Mouse (Mus musculus): ENCODE results near the gene Itm2c. TPM values are rescaled to one million over a fixed set of nuclear protein-coding genes. Genes with fewer than 3 reads are reported as not detected.

Gene Itm2c
- polyA plus RNA-seq (2017; shearing (Covaris generic)): 100 to 1,000 TPM in 1 of 2 experiments, 10 to 100 TPM in 1; 75.8 to 126 TPM

GRCm38 (mm10) chr1:85894231-85894747 is at the start of gene Itm2c:
Gene Itm2c (plus strand): TSS chr1:85894281.
- peak; percentile 65 for ATAC-seq

GRCm38 (mm10) chr1:85844981-85845380 is 49.1 kb upstream of the Itm2c start:
- no peak for ATAC-seq

- peak; percentile 75 for ATAC-seq
Measured at GRCm38 (mm10) chr1:85845476-85845875, 48.6 kb upstream of the Itm2c start.

GRCm38 (mm10) chr1:85849016-85849415 is 45.1 kb upstream of the Itm2c start:
- no peak for ATAC-seq

- ATAC-seq: no peak
Measured at GRCm38 (mm10) chr1:85850851-85851250, 43.2 kb upstream of the Itm2c start.

DNA sequence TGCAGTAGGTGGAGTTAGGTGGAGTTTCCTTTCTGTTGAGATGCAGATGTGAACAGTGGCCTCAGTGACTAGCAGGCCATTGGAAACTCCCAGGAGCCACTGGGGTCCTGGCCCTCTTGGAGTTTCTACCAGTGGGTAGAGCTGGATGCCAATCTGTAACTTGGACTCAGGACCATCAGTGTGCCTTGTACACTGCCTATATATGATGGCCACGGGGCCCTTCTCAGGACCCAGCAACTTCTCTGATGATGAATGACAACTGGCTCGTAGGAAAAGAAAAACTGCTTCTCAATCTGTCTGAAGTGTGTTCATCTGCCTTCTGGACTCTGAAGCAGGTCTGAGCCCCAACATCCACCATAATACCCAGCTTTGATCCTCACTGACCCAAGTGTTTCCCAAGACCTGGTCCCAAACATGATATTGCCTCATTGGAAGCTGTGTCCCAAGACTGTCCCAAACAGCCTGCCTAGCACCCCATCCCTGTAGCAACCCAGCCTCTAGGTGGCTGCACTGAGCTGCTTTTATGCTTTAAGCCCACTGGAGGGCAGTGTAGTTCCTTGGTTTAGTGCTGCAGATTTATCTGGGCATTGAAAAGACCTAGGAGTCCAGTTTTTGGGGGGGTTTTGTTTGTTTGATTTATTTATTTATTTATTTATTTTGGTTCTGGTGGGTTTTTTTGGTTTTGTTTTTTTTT is 40.9 kb upstream of the Itm2c start:
- ATAC-seq: peak; percentile 77

DNA sequence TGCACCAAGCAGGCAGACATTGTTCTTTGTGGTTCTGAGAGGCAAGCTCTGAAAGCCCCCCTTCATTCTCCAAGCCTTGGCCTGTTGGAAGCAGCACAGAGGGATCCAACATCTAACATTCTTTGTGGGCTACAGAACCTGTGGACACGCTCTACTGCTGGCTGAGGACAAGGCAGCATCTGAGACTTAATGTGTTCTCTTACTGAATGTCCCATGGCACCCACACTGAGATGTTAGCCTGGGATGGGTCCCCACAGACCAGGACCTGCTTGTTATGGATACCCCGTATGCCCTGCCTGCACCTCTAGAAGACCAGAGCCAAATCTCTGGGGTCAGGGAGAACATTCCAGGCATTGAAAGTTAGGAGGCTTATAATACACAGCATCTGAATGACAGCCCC is 40.2 kb upstream of the Itm2c start:
- ATAC-seq: no peak

GRCm38 (mm10) chr1:85854475-85854874 is 39.6 kb upstream of the Itm2c start:
- no peak for ATAC-seq

- ATAC-seq: no peak
Measured at GRCm38 (mm10) chr1:85856266-85856665, 37.8 kb upstream of the Itm2c start.

DNA sequence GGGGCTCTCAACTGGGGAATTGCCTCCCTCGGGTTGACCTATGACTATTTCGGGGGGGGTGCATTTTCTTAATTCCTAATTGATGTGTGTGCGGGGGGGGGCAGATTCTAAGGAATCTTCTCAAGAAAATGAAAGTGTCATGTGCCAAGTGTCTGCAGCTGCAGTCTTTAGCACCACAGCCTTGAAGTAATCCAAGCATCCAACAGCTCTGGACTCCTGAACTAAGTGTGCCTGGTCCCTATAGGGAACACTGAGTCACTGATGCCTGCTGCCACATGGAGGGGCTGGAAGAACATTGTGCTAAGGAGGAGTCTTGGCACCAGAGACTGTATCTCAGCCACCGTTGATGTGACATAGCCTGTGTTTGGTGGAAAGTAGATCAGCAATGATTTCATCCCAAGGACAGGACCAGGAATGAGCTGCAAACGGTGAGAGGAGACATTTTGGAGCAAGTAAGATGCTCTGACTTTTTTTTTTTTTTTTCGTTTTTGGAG is 36.8 kb upstream of the Itm2c start:
- ATAC-seq: no peak

- ATAC-seq: no peak
Measured at GRCm38 (mm10) chr1:85864383-85864782, 29.7 kb upstream of the Itm2c start.

GRCm38 (mm10) chr1:85870001-85870400 is 24.1 kb upstream of the Itm2c start:
- ATAC-seq: no peak

DNA sequence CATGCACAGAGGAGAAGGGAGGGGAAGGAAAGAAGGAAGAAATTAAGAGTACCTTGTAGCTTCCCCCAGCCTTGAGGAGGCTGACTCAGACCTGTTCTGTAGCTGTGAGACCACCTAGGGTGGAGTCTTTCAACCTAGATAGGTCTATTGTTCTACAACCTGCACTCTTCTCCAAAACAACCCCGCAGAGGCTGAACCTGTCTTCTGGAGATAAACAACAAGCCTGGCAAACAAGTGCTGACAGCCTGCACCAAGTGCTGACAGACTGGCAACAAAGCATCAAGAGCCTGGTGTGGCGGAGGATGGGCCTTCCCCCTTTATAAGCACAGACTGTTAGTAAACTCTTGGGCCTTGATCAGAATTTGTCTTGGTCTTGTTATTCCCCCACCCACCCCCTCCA is 23.5 kb upstream of the Itm2c start:
- no peak for ATAC-seq

DNA sequence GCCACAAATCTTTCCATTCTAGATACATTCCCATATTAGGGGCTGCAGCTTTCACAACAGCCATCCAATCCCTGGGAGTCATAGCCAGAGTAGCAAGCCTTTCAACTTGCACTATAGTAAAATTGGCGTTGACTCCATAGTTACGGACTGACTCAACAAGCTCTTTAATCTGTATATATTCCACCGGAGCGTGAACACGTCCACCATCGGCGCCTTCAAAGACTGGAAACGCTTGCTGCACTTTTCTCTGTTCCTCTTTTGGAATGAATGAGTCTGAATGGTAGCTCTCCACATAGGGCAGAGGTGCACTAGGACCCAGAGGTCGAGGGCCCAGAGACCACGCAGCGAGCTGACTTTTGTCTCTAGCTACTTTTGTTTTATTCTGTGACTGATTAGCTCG is 12.1 kb upstream of the Itm2c start:
- ATAC-seq: no peak

DNA sequence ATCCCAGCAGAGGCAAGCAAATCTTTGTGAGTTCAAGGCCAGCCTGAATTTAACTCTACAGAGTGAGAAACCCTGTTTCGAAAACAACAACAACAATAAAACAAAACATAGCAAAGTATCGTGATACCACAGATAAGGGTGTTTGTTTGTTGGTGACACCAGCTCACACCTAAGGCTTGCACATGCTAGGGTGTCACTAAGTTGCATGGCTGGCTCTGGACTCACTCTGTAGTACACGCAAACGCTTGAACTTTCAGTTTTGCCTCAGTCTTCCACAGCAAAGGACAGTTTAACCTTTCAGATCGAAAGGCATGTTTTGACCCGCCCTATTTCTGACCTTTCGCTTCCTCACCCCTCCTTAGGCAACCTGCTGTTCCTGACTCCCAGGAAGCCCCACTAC is 6.9 kb upstream of the Itm2c start:
- ATAC-seq: no peak

DNA sequence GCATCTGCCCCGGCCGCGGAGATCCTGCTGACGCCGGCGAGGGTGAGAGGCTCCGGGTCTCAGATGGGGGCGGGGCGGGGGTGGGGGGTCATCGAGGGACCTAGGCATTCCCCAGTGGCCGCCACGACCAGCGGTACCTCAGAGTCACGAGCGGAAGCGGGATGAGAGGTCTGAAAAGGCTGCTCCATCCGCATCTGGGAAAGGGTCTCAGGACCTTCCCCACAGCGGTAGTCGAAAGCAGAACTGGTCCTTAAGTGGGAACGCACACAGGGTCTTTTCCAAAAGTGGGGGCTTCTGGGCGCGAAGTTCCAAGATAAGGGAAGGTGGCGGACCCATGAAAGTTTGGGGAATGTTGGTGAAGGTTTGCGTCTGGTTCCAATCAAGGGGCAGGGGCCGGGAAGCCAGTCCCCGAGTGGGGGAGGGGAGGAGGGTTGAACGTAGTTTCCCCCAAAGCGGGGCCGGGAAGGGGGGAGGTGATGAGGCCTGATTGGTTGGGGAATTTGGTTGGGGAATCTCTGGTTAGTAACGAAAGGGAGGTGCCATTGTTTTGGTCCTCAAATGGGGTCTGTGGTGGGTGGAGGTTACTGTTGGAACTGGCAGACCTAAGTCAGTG is 773 bp downstream of the Itm2c start:
- ATAC-seq: no peak

DNA sequence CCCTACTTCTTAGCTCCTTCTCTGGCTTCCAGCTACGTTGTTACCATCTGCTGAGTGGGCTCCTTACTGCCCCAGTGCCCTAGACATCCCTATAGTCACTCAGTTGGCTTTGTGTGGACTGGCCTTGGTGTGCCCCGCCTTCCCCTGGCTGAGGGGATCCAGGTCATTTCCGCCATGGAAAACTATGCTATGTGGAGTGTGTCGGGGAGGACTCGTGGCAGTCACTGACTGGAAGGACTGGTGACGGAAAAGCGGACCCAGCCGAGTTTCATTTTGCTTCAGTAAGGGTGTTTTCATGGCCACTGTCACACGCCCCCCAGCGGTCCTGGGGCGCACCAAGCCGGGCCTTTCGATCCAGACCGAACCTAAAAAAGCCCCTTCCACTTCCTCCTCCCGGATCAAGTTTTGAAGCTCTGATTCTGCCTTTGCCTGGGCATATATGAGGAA is 1.3 kb downstream of the Itm2c start:
- ATAC-seq: peak; percentile 55

DNA sequence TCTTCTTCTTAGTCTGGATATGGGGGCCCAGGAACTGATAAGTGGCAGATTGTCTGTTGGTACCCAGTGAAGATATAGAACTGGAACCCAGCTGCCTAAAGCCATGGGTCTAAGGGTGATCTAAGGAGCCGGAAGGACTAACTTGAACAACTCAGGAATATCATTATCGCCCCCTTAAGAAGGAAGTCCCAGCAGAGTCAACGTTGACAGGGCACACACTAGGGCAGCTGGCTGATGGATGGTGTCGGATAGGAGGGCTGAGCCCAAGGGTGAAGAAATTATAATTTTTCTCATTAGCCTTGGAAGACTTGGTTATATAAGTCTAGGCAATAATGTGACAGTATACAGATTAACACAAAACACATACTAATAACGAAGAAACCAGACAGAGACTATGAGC is 2.0 kb downstream of the Itm2c start:
- no peak for ATAC-seq

DNA sequence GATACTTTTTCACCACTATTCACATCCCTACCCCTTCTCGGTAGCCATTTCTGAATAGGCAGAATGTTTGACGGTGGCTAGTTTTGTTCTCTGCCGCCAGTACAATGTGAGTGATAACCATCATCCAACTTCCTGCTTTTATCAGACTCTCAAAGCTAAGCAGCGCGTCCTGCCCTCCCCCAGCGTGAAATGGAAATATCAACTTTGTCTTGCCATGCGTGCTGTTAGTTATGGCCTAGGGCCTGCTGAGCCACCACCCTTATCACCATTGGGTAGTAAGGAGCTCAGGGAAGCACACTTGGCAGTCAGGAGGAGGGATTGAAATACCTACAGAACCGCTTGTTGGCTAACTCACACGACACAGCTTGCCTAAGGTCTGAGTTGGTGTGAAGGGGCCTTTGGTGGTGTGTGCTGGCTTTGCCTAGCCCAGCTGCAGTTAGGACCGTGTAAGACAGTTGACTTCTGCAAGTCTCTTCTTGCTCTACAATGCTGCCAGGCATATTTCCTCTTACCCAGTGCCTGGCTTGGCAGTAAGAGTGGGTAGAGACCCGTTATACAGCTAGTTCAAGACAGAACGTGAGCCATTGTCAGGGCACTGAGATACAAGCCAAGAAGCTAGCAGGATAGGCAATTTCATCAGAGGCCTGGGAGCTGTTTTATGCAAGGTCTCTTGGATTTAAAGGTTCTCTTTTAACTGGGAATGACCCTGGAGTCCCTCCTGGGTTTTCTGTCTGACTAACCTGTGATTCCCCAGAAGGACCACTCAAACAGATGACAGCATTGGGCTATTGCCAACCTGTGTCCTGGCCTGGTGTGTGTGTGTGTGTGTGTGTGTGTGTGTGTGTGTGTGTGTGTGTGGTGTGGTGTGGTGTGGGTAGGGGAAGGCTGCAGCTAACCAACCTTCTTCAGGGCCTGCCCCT is 3.0 kb downstream of the Itm2c start:
- peak; percentile 58 for ATAC-seq

GRCm38 (mm10) chr1:85897901-85898760 is 4.0 kb downstream of the Itm2c start:
- ATAC-seq: no peak

DNA sequence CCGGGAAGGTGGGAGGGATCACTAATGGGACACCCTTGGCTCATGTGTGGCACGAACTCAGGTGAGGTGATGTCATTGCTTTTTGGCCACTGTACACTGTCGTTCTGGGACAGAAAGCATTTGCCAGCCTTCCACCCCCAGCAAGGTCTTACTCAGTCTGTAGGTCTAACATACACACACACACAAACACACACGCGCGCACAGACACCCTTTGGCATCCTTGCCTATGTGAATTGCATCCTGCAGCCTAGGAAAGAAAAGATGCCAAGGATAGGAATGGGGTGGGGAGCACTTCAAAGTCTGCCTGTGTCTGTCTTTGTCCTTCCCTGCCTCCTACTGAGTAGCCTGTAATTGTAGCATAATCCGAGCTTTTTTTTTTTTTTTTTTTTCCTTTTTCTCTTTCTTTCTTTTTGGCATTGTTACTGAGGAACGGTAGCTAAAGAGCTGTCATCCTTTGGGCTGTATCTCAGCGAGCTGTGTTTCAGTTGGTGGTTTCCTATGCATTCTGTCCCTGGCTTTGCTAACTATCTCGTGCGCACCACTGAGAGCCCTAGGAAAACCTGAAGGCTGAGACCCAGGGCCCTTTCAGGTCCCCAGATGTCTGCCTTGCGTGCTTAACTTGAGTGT is 4.8 kb downstream of the Itm2c start:
- ATAC-seq: no peak

GRCm38 (mm10) chr1:85899388-85899761 is 5.3 kb downstream of the Itm2c start:
- ATAC-seq: no peak

All from activated CD4-positive, CD25-positive, alpha-beta regulatory T cell, adult 4 months (primary cell).